Mouse (Mus musculus): Measurements from ENCODE around the gene Hfm1. TPM values are rescaled to one million over a fixed set of nuclear protein-coding genes. Genes with fewer than 3 reads are reported as not detected.

The Hfm1 gene
- polyA plus RNA-seq, 1 experiment from 2014 or later: 3.8 TPM

GRCm38 (mm10) chr5:106826740-106827139 is 99.4 kb downstream of the Hfm1 start:
- H3K4me1 ChIP-seq (ENCODE audit: control insufficient read depth, insufficient read depth, low read length): no peaks in the 10 kb centered on the region
- no peak overlapping the region for H3K4me2 ChIP-seq (ENCODE audit: low read depth)
- H3K9me3 ChIP-seq (ENCODE audit: control insufficient read depth, low read length): no peaks in the 10 kb centered on the region
- H3K9ac ChIP-seq (ENCODE audit: low read length): no peak overlapping the region
- ATAC-seq (ENCODE audit: insufficient read depth, low FRiP score, low TSS enrichment): no peak
- no peak overlapping the region for H3K4me3 ChIP-seq (ENCODE audit: low read depth, low read length)
- no peak for DNase-seq (ENCODE audit: low spot score)
- H3K27me3 ChIP-seq (ENCODE audit: control insufficient read depth, insufficient read depth, low read length): no peaks in the 10 kb centered on the region
- H3K27ac ChIP-seq (ENCODE audit: low read depth, low read length): no peak overlapping the region
- no peaks in the 10 kb centered on the region for H3K36me3 ChIP-seq (ENCODE audit: control insufficient read depth, insufficient read depth, low read length)

- no peak for DNase-seq (ENCODE audit: low spot score)
- no peaks in the 10 kb centered on the region for H3K36me3 ChIP-seq (ENCODE audit: control insufficient read depth, insufficient read depth, low read length)
- no peaks in the 10 kb centered on the region for H3K9me3 ChIP-seq (ENCODE audit: control insufficient read depth, low read length)
- no peak overlapping the region for H3K4me3 ChIP-seq (ENCODE audit: low read depth, low read length)
- no peak for ATAC-seq (ENCODE audit: insufficient read depth, low FRiP score, low TSS enrichment)
- peak overlapping the region; percentile 52; the same call in 1 of the 2 replicates for H3K4me2 ChIP-seq (ENCODE audit: low read depth)
- H3K4me1 ChIP-seq (ENCODE audit: control insufficient read depth, insufficient read depth, low read length): no peaks in the 10 kb centered on the region
- H3K27ac ChIP-seq (ENCODE audit: low read depth, low read length): no peak overlapping the region
- H3K9ac ChIP-seq (ENCODE audit: low read length): no peak overlapping the region
- 49% methylated on average over 8 of the region's 8 CpGs for WGBS
- H3K27me3 ChIP-seq (ENCODE audit: control insufficient read depth, insufficient read depth, low read length): no peaks in the 10 kb centered on the region
Observed at GRCm38 (mm10) chr5:106826044-106826443, 100.1 kb downstream of the Hfm1 start.

GRCm38 (mm10) chr5:106825301-106825853 is 100.7 kb downstream of the Hfm1 start:
- peak overlapping the region; percentile 27 for H3K4me3 ChIP-seq (ENCODE audit: low read depth, low read length)
- ATAC-seq (ENCODE audit: insufficient read depth, low FRiP score, low TSS enrichment) (peak; percentile 53), DNase-seq (ENCODE audit: low spot score) (peak; percentile 60)
- no peaks in the 10 kb centered on the region for H3K36me3 ChIP-seq (ENCODE audit: control insufficient read depth, insufficient read depth, low read length)
- no peaks in the 10 kb centered on the region for H3K9me3 ChIP-seq (ENCODE audit: control insufficient read depth, low read length)
- 8% methylated on average over 19 of the region's 19 CpGs for WGBS
- no peaks in the 10 kb centered on the region for H3K27me3 ChIP-seq (ENCODE audit: control insufficient read depth, insufficient read depth, low read length)
- H3K4me2 ChIP-seq (ENCODE audit: low read depth): peak overlapping the region; percentile 52
- peak overlapping the region; percentile 35; the same call in 1 of the 2 replicates for H3K27ac ChIP-seq (ENCODE audit: low read depth, low read length)
- peak overlapping the region; percentile 3 for H3K9ac ChIP-seq (ENCODE audit: low read length)
- no peaks in the 10 kb centered on the region for H3K4me1 ChIP-seq (ENCODE audit: control insufficient read depth, insufficient read depth, low read length)

GRCm38 (mm10) chr5:106824716-106825115 is 101.4 kb downstream of the Hfm1 start:
- Histone ChIP-seq H3K9ac (ENCODE audit: low read length) (no peak overlapping the region), H3K27ac (ENCODE audit: low read depth, low read length) (no peak overlapping the region), H3K27me3 (ENCODE audit: control insufficient read depth, insufficient read depth, low read length) (no peaks in the 10 kb centered on the region), H3K9me3 (ENCODE audit: control insufficient read depth, low read length) (no peaks in the 10 kb centered on the region), H3K4me1 (ENCODE audit: control insufficient read depth, insufficient read depth, low read length) (no peaks in the 10 kb centered on the region), H3K4me3 (ENCODE audit: low read depth, low read length) (no peak overlapping the region), H3K36me3 (ENCODE audit: control insufficient read depth, insufficient read depth, low read length) (no peaks in the 10 kb centered on the region), H3K4me2 (ENCODE audit: low read depth) (peak overlapping the region; percentile 52; the same call in 1 of the 2 replicates)
- ATAC-seq (ENCODE audit: insufficient read depth, low FRiP score, low TSS enrichment) (no peak), DNase-seq (ENCODE audit: low spot score) (no peak)
- 88% methylated on average over 5 of the region's 5 CpGs for WGBS

- no peak overlapping the region for H3K9ac ChIP-seq (ENCODE audit: low read length)
- H3K27me3 ChIP-seq (ENCODE audit: control insufficient read depth, insufficient read depth, low read length): peaks cover 3% of the 10 kb centered on the region; the same call in 1 of the 2 replicates
- no peak for ATAC-seq (ENCODE audit: insufficient read depth, low FRiP score, low TSS enrichment)
- H3K4me2 ChIP-seq (ENCODE audit: low read depth): no peak overlapping the region
- WGBS: 89% methylated on average over 8 of the region's 8 CpGs
- no peak overlapping the region for H3K4me3 ChIP-seq (ENCODE audit: low read depth, low read length)
- no peak overlapping the region for H3K27ac ChIP-seq (ENCODE audit: low read depth, low read length)
- H3K36me3 ChIP-seq (ENCODE audit: control insufficient read depth, insufficient read depth, low read length): no peaks in the 10 kb centered on the region
- no peak for DNase-seq (ENCODE audit: low spot score)
- no peaks in the 10 kb centered on the region for H3K4me1 ChIP-seq (ENCODE audit: control insufficient read depth, insufficient read depth, low read length)
- H3K9me3 ChIP-seq (ENCODE audit: control insufficient read depth, low read length): no peaks in the 10 kb centered on the region
Observed at GRCm38 (mm10) chr5:106819630-106820029, 106.5 kb downstream of the Hfm1 start.

- Histone ChIP-seq H3K36me3 (ENCODE audit: control insufficient read depth, insufficient read depth, low read length) (no peaks in the 10 kb centered on the region), H3K27me3 (ENCODE audit: control insufficient read depth, insufficient read depth, low read length) (peaks cover 4% of the 10 kb centered on the region; the same call in 1 of the 2 replicates), H3K4me3 (ENCODE audit: low read depth, low read length) (peak overlapping the region; percentile 8; the same call in 1 of the 2 replicates), H3K9me3 (ENCODE audit: control insufficient read depth, low read length) (no peaks in the 10 kb centered on the region), H3K27ac (ENCODE audit: low read depth, low read length) (no peak overlapping the region), H3K9ac (ENCODE audit: low read length) (no peak overlapping the region), H3K4me2 (ENCODE audit: low read depth) (peak overlapping the region; percentile 31; the same call in 1 of the 2 replicates), H3K4me1 (ENCODE audit: control insufficient read depth, insufficient read depth, low read length) (no peaks in the 10 kb centered on the region)
- ATAC-seq (ENCODE audit: insufficient read depth, low FRiP score, low TSS enrichment): no peak
- WGBS: 49% methylated on average over 15 of the region's 15 CpGs
- DNase-seq (ENCODE audit: low spot score): no peak
Observed at GRCm38 (mm10) chr5:106815923-106816654, 110.0 kb downstream of the Hfm1 start.

GRCm38 (mm10) chr5:106814611-106815010 is 111.5 kb downstream of the Hfm1 start:
- no peak for ATAC-seq (ENCODE audit: insufficient read depth, low FRiP score, low TSS enrichment)
- Histone ChIP-seq H3K4me1 (ENCODE audit: control insufficient read depth, insufficient read depth, low read length) (no peaks in the 10 kb centered on the region), H3K36me3 (ENCODE audit: control insufficient read depth, insufficient read depth, low read length) (no peaks in the 10 kb centered on the region), H3K4me3 (ENCODE audit: low read depth, low read length) (no peak overlapping the region), H3K27me3 (ENCODE audit: control insufficient read depth, insufficient read depth, low read length) (peaks cover 4% of the 10 kb centered on the region; the same call in 1 of the 2 replicates), H3K4me2 (ENCODE audit: low read depth) (no peak overlapping the region), H3K9ac (ENCODE audit: low read length) (no peak overlapping the region), H3K9me3 (ENCODE audit: control insufficient read depth, low read length) (no peaks in the 10 kb centered on the region), H3K27ac (ENCODE audit: low read depth, low read length) (no peak overlapping the region)
- 69% methylated on average over 6 of the region's 6 CpGs for WGBS
- DNase-seq (ENCODE audit: low spot score): no peak

GRCm38 (mm10) chr5:106803094-106803493 is 123.0 kb downstream of the Hfm1 start:
- ATAC-seq (ENCODE audit: insufficient read depth, low FRiP score, low TSS enrichment): no peak
- no peaks in the 10 kb centered on the region for H3K27me3 ChIP-seq (ENCODE audit: control insufficient read depth, insufficient read depth, low read length)
- no peaks in the 10 kb centered on the region for H3K9me3 ChIP-seq (ENCODE audit: control insufficient read depth, low read length)
- WGBS: 2% methylated on average over 12 of the region's 12 CpGs
- H3K4me1 ChIP-seq (ENCODE audit: control insufficient read depth, insufficient read depth, low read length): no peaks in the 10 kb centered on the region
- H3K4me3 ChIP-seq (ENCODE audit: low read depth, low read length): no peak overlapping the region
- H3K36me3 ChIP-seq (ENCODE audit: control insufficient read depth, insufficient read depth, low read length): no peaks in the 10 kb centered on the region
- H3K4me2 ChIP-seq (ENCODE audit: low read depth): no peak overlapping the region
- DNase-seq (ENCODE audit: low spot score): peak; percentile 71
- no peak overlapping the region for H3K9ac ChIP-seq (ENCODE audit: low read length)
- no peak overlapping the region for H3K27ac ChIP-seq (ENCODE audit: low read depth, low read length)
